Comparison of ENCODE assay signal across 8 mouse cellular contexts in the genomic region with DNA sequence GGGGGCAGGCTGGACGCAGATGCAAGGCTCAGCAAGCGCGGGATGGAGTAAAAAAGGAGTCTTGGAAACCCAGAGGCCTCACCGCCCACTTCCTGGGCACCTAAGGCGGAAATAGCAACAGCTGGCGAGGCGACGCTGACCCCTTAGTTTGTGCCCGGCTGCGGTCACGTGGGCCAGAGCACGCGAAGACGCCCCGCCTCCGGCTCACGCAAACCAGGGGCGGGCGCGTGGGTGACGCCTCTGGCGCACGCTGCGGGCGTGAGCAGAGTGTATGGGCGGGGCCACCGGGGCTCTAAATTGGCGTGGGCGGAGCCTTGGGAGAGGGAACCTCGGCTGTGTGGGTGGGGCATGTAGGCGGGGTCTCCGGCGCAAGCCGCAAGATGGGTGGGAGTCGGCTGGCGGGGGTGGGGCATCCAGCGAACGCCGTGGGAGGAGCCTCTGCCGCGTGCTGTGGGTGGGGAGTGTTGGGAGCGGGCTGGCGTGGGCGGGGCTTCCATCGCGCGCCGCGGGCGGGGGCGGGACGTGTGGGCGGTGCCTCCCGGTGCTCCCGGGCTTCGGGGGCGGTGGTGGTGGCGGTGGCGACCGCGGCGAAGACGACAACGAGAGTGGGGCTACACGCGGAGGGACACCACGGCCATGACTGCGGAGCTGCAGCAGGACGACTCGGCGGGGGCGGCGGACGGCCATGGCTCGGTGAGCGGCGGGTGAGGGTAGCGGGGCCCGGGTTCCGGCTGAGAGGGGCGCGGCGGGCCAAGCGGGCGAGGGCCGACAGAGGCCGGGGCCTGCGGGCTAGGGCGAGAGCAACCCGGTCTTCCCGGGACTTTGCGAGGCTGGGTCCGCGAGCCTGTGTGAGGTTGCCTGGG. TPM values are rescaled to one million over a fixed set of nuclear protein-coding genes. Genes with fewer than 3 reads are reported as not detected.
DNase-seq lines count a peak whose midpoint lies in the region; ATAC-seq lines count a peak whose summit lies in the region.

A gene (plus strand): TSS at position 531 of the 863 bp plus-strand sequence.

- H3K4me3 ChIP-seq in hindbrain, embryonic 13.5 days = peak within 1 kb of the TSS; percentile 80

- ATAC-seq in hindbrain, embryonic 13.5 days (ENCODE audit: low FRiP score) = peak; percentile 93

- H3K4me2 ChIP-seq in hindbrain, embryonic 13.5 days = peak within 1 kb of the TSS; percentile 82

- WGBS in hindbrain, embryonic 13.5 days = under 1% methylated on average over 92 of the region's 94 CpGs

- DNase-seq in NIH3T3 (ENCODE audit: low read depth) = peak; percentile 99
- DNase-seq in cerebellum, postnatal 10 days = peak; percentile 100
- peak; percentile 98 for DNase-seq in frontal cortex, postnatal 10 days (ENCODE audit: low spot score in 2 of 2)
- peak; percentile 88 to 92 for DNase-seq in layer of hippocampus, postnatal 25 days (ENCODE audit: extremely low spot score in 1 of 2, low spot score in 1 of 2)
- peak; percentile 99 for DNase-seq in lung, postnatal 25 days (ENCODE audit: low spot score)
- DNase-seq in retina, embryonic 14.5 days (ENCODE audit: low spot score) = peak; percentile 100
- DNase-seq in thymus, postnatal 4 days = peak; percentile 100

- H3K27me3 ChIP-seq in hindbrain, embryonic 13.5 days = no peaks in the 10 kb centered on the region

- H3K9ac ChIP-seq in hindbrain, embryonic 13.5 days = peak within 1 kb of the TSS; percentile 83

- H3K36me3 ChIP-seq in hindbrain, embryonic 13.5 days = no peaks in the 10 kb centered on the region

- H3K27ac ChIP-seq in hindbrain, embryonic 13.5 days = peak within 1 kb of the TSS; percentile 90

- H3K9me3 ChIP-seq in hindbrain, embryonic 13.5 days = no peaks in the 10 kb centered on the region

- H3K4me1 ChIP-seq in hindbrain, embryonic 13.5 days (replicated peaks) = peaks cover 30% of the 10 kb centered on the region

RNA-seq across cellular contexts. Expression of the gene that starts here (rescaled TPM):
- 31.5 and 33.0 TPM in 2 replicates for polyA plus RNA-seq in hindbrain, embryonic 13.5 days (2015; fragmentation: Nextera tagmentation; extraction: Ambion mirVana)
- 10 to 100 TPM; 26.8 to 47.1 TPM for total RNA-seq in layer of hippocampus, postnatal 25 days (2021)

Comparison
In these comparisons a context has a peak if more than half of its experiments do, and no peak if none do; other contexts are left out.
1. Peak in every context shown above with its lines: DNase-seq, ATAC-seq, H3K4me3 ChIP-seq and H3K27ac ChIP-seq.